ENCODE assay signal across 8 mouse cellular contexts in genomic region chr2:156420694-156421380, GRCm38 (mm10). TPM values are rescaled to one million over a fixed set of nuclear protein-coding genes. Genes with fewer than 3 reads are reported as not detected.
DNase-seq lines count a peak whose midpoint lies in the region; ATAC-seq and TF ChIP-seq lines count a peak whose summit lies in the region.

Gene Epb41l1, plus strand, starts transcription at chr2:156420909.

- peak within 1 kb of the TSS; percentile 73 for H3K4me2 ChIP-seq in liver, embryonic 13.5 days
- H3K4me2 ChIP-seq in myocyte (ENCODE audit: low read depth), result peak within 1 kb of the TSS; percentile 86

- H3K4me1 ChIP-seq in spleen, adult 2 months (ENCODE audit: control insufficient read depth, insufficient read depth, insufficient read length), result peaks cover 8% of the 10 kb centered on the region
- peaks cover 26% of the 10 kb centered on the region for H3K4me1 ChIP-seq in heart, embryonic 10.5 days
- peaks cover 15% of the 10 kb centered on the region for H3K4me1 ChIP-seq in liver, embryonic 13.5 days (replicated peaks)

- no peaks in the 10 kb centered on the region for H3K9me3 ChIP-seq in heart, embryonic 10.5 days
- H3K9me3 ChIP-seq in liver, embryonic 13.5 days (replicated peaks), result no peaks in the 10 kb centered on the region

- peak within 1 kb of the TSS; percentile 61 for H3K4me3 ChIP-seq in spleen, adult 2 months (ENCODE audit: extremely low read depth, insufficient read depth, insufficient read length)
- H3K4me3 ChIP-seq in heart, embryonic 10.5 days, result peak within 1 kb of the TSS; percentile 79
- peak within 1 kb of the TSS; percentile 48 for H3K4me3 ChIP-seq in liver, embryonic 13.5 days (replicated peaks)
- H3K4me3 ChIP-seq in myocyte, result peak within 1 kb of the TSS; percentile 34

- peak in 1 of 2 experiments; percentile 12 for DNase-seq in spleen, adult 2 months (ENCODE audit: low read depth in 1 of 2, low spot score in 2 of 2)
- DNase-seq in spleen, postnatal 4 days (ENCODE audit: low spot score in 2 of 2), result no peak
- peak; percentile 55 for DNase-seq in embryo, embryonic 10 days (ENCODE audit: low spot score)
- DNase-seq in heart, embryonic 10.5 days (ENCODE audit: low spot score), result peak; percentile 84
- peak; percentile 68 for DNase-seq in kidney, adult 9 months
- DNase-seq in liver, embryonic 13.5 days, result no peak
- peak; percentile 38 for DNase-seq in thymus, postnatal 14 days

- ATAC-seq in liver, embryonic 13.5 days (ENCODE audit: low read depth), result peak; percentile 43; the same call in 1 of the 2 replicates

- H3K27ac ChIP-seq in spleen, adult 2 months (ENCODE audit: insufficient read depth, low read length), result no peak within 1 kb of the TSS
- peak within 1 kb of the TSS; percentile 84 for H3K27ac ChIP-seq in heart, embryonic 10.5 days
- no peak within 1 kb of the TSS for H3K27ac ChIP-seq in liver, embryonic 13.5 days

- peaks cover 9% of the 10 kb centered on the region for H3K27me3 ChIP-seq in spleen, adult 2 months (ENCODE audit: control insufficient read depth, insufficient read depth, low read length)
- peaks cover 80% of the 10 kb centered on the region for H3K27me3 ChIP-seq in heart, embryonic 10.5 days (ENCODE audit: insufficient read depth, poor library complexity, severe bottlenecking)
- peaks cover 84% of the 10 kb centered on the region for H3K27me3 ChIP-seq in liver, embryonic 13.5 days
- H3K27me3 ChIP-seq in myocyte (ENCODE audit: control insufficient read depth, insufficient read depth, insufficient read length), result no peaks in the 10 kb centered on the region

- WGBS in spleen, adult 2 months, result 2% methylated on average over 71 of the region's 76 CpGs
- under 1% methylated on average over 75 of the region's 76 CpGs for WGBS in heart, embryonic 10.5 days
- WGBS in liver, embryonic 13.5 days (ENCODE audit: insufficient replicate concordance), result 1% methylated on average over 75 of the region's 76 CpGs

- no peak for TF ChIP-seq CTCF in spleen, adult 2 months (IDR thresholded peaks at IDR 0.05; ENCODE audit: extremely low read depth, insufficient read depth, insufficient read length, insufficient replicate concordance)

- H3K36me3 ChIP-seq in spleen, adult 2 months (ENCODE audit: control insufficient read depth, insufficient read depth, low read length), result no peaks in the 10 kb centered on the region
- H3K36me3 ChIP-seq in heart, embryonic 10.5 days, result no peaks in the 10 kb centered on the region
- H3K36me3 ChIP-seq in liver, embryonic 13.5 days, result no peaks in the 10 kb centered on the region
- no peaks in the 10 kb centered on the region for H3K36me3 ChIP-seq in myocyte (ENCODE audit: control insufficient read depth, insufficient read depth)

- no peaks in the 10 kb centered on the region for H3K79me2 ChIP-seq in myocyte (ENCODE audit: control insufficient read depth, insufficient read depth)

- peak within 1 kb of the TSS; percentile 35; the same call in 1 of the 2 replicates for H3K9ac ChIP-seq in liver, embryonic 13.5 days

- H3ac ChIP-seq in myocyte (ENCODE audit: control insufficient read depth, insufficient read length), result peak within 1 kb of the TSS; percentile 25

- TF ChIP-seq POLR2A in spleen, adult 2 months (IDR thresholded peaks at IDR 0.05; ENCODE audit: low read depth, low read length), result no peak
- peak; percentile 15 for TF ChIP-seq POLR2A in myocyte (IDR thresholded peaks at IDR 0.05; ENCODE audit: insufficient read length, low read depth)

TF ChIP-seq in myocyte, 11 proteins besides CTCF, POLR2A, EP300 and RAD21:
- no peak for TF ChIP-seq POLR2AphosphoS2 (IDR thresholded peaks at IDR 0.05; ENCODE audit: insufficient read length, low read depth)
- no peak for TF ChIP-seq USF1 (IDR thresholded peaks at IDR 0.05; ENCODE audit: low read depth)
- no peak for TF ChIP-seq TCF3 (IDR thresholded peaks at IDR 0.05; ENCODE audit: insufficient read length, low read depth)
- TF ChIP-seq MAX (IDR thresholded peaks at IDR 0.05; ENCODE audit: low read depth), result no peak
- TF ChIP-seq CEBPB (IDR thresholded peaks at IDR 0.05; ENCODE audit: insufficient read depth, poor library complexity, severe bottlenecking), result no peak
- TF ChIP-seq SRF (IDR thresholded peaks at IDR 0.05; ENCODE audit: control insufficient read depth, insufficient read length, low read depth), result no peak
- TF ChIP-seq E2F4 (IDR thresholded peaks at IDR 0.05; ENCODE audit: insufficient read depth), result no peak
- TF ChIP-seq TCF12 (IDR thresholded peaks at IDR 0.05; ENCODE audit: insufficient read depth, poor library complexity, severe bottlenecking), result no peak
- TF ChIP-seq MYOG (IDR thresholded peaks at IDR 0.05; ENCODE audit: control insufficient read depth in 1 of 3, insufficient read depth in 1 of 3, insufficient read length in 2 of 3, low read depth in 2 of 3), result no peak
- no peak for TF ChIP-seq MYOD1 (IDR thresholded peaks at IDR 0.05; ENCODE audit: control insufficient read depth in 1 of 3, insufficient read length in 2 of 3, low read depth in 2 of 3)
- no peak for TF ChIP-seq REST (IDR thresholded peaks at IDR 0.05; ENCODE audit: insufficient read depth, insufficient read length)

RNA-seq across cellular contexts. Expression of gene Epb41l1, which starts in this region (rescaled TPM):
- 3.2 and 4.4 TPM in 2 replicates for polyA plus RNA-seq in spleen, adult 2 months (2012; rRNA removed)
- 0.97 and 1.5 TPM in 2 replicates for polyA plus RNA-seq in heart, embryonic 10.5 days (2016; fragmentation: Nextera tagmentation; extraction: Ambion mirVana)
- polyA plus RNA-seq in liver, embryonic 13.5 days (2015; fragmentation: Nextera tagmentation; extraction: Ambion mirVana), result 0.43 and 0.46 TPM in 2 replicates
- 16.9 TPM for polyA plus RNA-seq in myocyte (2012; fragmentation: generic; extraction: Trizol)

Comparison
In these comparisons a context has a peak if more than half of its experiments do, and no peak if none do; other contexts are left out.
1. Peak in ATAC-seq, H3K4me3 ChIP-seq, H3K9ac ChIP-seq and H3K4me2 ChIP-seq in liver, embryonic 13.5 days; RNA of the gene not detected or under 1 TPM.
2. DNase-seq: peak in embryo, embryonic 10 days (single experiment), heart, embryonic 10.5 days (single experiment), kidney, adult 9 months (single experiment) and thymus, postnatal 14 days (single experiment); none in spleen, postnatal 4 days (0 of 2) and liver, embryonic 13.5 days (single experiment).
3. Peak in every context shown above with its lines, with median percentiles within 50 percentile points of each other: H3K4me3 ChIP-seq.